Mouse (Mus musculus) intestine, embryonic 15.5 days (tissue): ENCODE measurements around the gene Bicra. TPM values are rescaled to one million over a fixed set of nuclear protein-coding genes. Genes with fewer than 3 reads are reported as not detected.

Experiments used
- ATAC-seq: fragments of 200-750 bp; cut with Nextera tagmentation; 2 replicates; pipeline ENCODE4 v1.8.0; 2017; ENCODE audit warnings: moderate TSS enrichment, moderate library complexity
- H3K27ac ChIP-seq: fragments of 300-500 bp; sonication (generic); 2 replicates; pipeline ENCODE4 v1.5.1; 2015; ENCODE audit warnings: mild to moderate bottlenecking, inconsistent platforms
- H3K27me3 ChIP-seq: fragments of 300-500 bp; sonication (generic); replicated peaks from 2 replicates; pipeline ENCODE4 v1.6.1; 2015; ENCODE audit warnings: inconsistent platforms
- H3K36me3 ChIP-seq: fragments of 300-500 bp; sonication (generic); 2 replicates; pipeline ENCODE4 v1.6.1; 2015; ENCODE audit warnings: inconsistent platforms
- H3K4me1 ChIP-seq: fragments of 300-500 bp; sonication (generic); replicated peaks from 2 replicates; pipeline ENCODE4 v1.6.1; 2015; ENCODE audit warnings: inconsistent platforms
- H3K4me2 ChIP-seq: fragments of 300-500 bp; sonication (generic); replicated peaks from 2 replicates; pipeline ENCODE4 v1.6.1; 2015; ENCODE audit warnings: mild to moderate bottlenecking, inconsistent platforms
- H3K4me3 ChIP-seq: fragments of 300-500 bp; sonication (generic); replicated peaks from 2 replicates; pipeline ENCODE4 v1.5.1; 2015; ENCODE audit warnings: inconsistent platforms
- H3K9ac ChIP-seq: fragments of 300-500 bp; sonication (generic); 2 replicates; pipeline ENCODE4 v1.6.1; 2015; ENCODE audit warnings: inconsistent platforms
- H3K9me3 ChIP-seq: fragments of 300-500 bp; sonication (generic); 2 replicates; pipeline ENCODE4 v1.6.1; 2016; ENCODE audit warnings: inconsistent platforms
- WGBS: fragments of 180-500 bp; shearing (Covaris S2); methylation state at CpG from one replicate; pipeline ENCODE4 v1.1.7; 2015; 5-methylcytosine and 5-hydroxymethylcytosine counted together
- polyA plus RNA-seq: library from polyadenylated mRNA; unstranded; fragments of >200 nt; fragmentation: Nextera tagmentation; extraction: Ambion mirVana; gene quantifications from 2 replicates; pipeline ENCODE4 v1.2.1, GENCODE M21; 2015

Bicra gene
- polyA plus RNA-seq, 1 experiment from 2014 or later: 4.9 TPM

DNA sequence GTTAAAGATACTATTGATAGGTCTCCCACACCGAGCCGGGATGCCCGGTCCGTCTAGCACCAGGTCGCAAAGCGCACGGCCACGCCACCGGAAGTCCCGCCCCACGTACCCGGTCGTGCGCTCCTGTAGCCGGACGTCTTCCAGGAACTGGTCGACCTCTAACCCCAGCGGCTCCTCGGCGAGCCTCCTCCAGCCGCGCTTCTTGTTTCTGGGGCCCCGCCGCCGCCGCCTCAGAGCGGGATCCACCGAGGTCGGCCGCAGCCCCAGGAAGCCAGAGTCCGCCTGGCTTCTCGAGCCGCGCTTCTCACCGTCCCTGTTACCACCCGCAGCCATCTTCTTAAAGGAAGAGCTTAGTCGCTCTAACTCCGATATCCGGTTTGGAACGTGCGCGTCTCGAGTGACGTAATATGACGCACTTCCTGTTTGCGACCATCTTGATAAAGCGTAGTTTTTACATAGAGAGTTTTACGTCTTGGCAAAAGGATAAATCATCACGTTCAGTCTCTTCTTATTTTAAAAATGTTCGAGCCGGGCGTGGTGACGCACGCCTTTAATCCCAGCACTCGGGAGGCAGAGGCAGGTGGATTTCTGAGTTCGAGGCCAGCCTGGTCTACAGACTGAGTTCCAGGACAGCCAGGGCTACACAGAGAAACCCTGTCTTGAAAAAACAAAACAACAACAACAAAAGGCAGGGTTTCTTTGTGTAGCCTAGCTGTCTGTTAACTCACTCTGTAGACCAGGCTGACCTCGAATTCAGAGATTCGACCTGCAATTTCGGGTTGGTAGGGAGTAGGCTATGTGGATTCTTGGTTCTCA lies 101.8 kb downstream of the Bicra start, which contains the start of gene Nop53:
Gene Nop53 (minus strand): TSS at position 354 of the 816 bp plus-strand sequence.
- Histone ChIP-seq H3K27me3 (no peaks in the 10 kb centered on the region), H3K9me3 (no peaks in the 10 kb centered on the region), H3K4me2 (peak within 1 kb of the TSS; percentile 71), H3K36me3 (peaks cover 31% of the 10 kb centered on the region), H3K4me1 (peaks cover 19% of the 10 kb centered on the region), H3K27ac (peak within 1 kb of the TSS; percentile 95), H3K9ac (peak within 1 kb of the TSS; percentile 71), H3K4me3 (peak within 1 kb of the TSS; percentile 68)
- ATAC-seq: peak; percentile 94
- WGBS: 2% methylated on average over 59 of the region's 59 CpGs

GRCm38 (mm10) chr7:15945211-15945610 lies 102.5 kb downstream of the Bicra start:
- ATAC-seq: no peak
- Histone ChIP-seq H3K4me3 (peak overlapping the region; percentile 68), H3K4me2 (peak overlapping the region; percentile 71), H3K9ac (peak overlapping the region; percentile 71), H3K27me3 (no peaks in the 10 kb centered on the region), H3K4me1 (peaks cover 19% of the 10 kb centered on the region), H3K27ac (no peak overlapping the region; the same call in 1 of the 2 replicates), H3K36me3 (peaks cover 33% of the 10 kb centered on the region), H3K9me3 (no peaks in the 10 kb centered on the region)
- 5% methylated on average over 8 of the region's 8 CpGs for WGBS

DNA sequence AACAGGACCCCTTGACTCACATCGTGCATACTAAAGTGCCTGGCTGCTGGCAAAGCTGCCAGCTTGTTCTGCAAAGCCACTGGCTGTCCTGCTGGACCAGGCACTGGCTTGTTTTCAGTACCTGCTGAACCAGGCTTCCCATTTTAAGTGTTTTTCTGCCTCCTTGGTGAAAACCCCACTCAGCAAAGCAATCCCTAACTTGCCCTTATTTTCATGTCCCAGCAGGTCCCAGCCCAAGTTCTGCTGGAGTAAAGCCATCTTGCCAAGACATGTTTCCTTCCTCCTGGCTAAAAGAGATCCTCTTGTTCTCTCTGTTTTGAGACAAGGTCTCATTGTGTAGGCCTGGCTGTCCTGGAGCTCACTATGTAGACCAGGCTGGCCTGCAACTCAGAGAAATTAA lies 103.4 kb downstream of the Bicra start:
- H3K4me2 ChIP-seq: 0 out of 2 replicates have a peak overlapping the region, but pooled peaks have one; percentile 71
- H3K9ac ChIP-seq: 0 out of 2 replicates have a peak overlapping the region, but pooled peaks have one; percentile 71
- H3K36me3 ChIP-seq: peaks cover 41% of the 10 kb centered on the region
- no peak overlapping the region for H3K27ac ChIP-seq
- ATAC-seq: no peak
- H3K4me1 ChIP-seq: peaks cover 19% of the 10 kb centered on the region
- no peaks in the 10 kb centered on the region for H3K9me3 ChIP-seq
- no peak overlapping the region for H3K4me3 ChIP-seq
- WGBS: 89% methylated on average over 1 of the region's 1 CpGs
- H3K27me3 ChIP-seq: no peaks in the 10 kb centered on the region

DNA sequence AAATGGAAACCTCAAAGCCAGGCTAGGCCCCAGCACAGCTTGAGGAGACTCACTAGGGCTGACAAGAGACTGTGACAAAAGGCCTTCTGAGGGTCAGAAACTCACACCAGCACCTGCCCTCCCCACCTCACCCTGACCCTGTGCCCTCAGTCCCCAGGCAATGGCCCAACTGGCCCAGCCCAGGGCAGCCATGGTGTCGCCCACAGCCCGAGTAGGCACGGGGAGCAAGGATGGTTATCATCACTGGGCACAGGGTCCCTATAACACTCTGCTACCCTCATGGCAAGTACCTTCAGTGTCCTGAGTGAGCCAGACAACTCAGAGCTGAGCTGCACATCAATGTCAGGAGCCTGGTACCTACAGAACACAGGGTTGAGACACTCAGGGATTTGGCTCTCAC lies 109.1 kb downstream of the Bicra start:
- peaks cover 60% of the 10 kb centered on the region for H3K36me3 ChIP-seq
- H3K9me3 ChIP-seq: no peaks in the 10 kb centered on the region
- H3K27me3 ChIP-seq: no peaks in the 10 kb centered on the region
- H3K4me2 ChIP-seq: no peak overlapping the region
- no peak overlapping the region for H3K9ac ChIP-seq
- no peak overlapping the region for H3K4me3 ChIP-seq
- WGBS: 98% methylated on average over 3 of the region's 3 CpGs
- no peaks in the 10 kb centered on the region for H3K4me1 ChIP-seq
- no peak overlapping the region for H3K27ac ChIP-seq
- ATAC-seq: no peak

- no peaks in the 10 kb centered on the region for H3K27me3 ChIP-seq
- no peaks in the 10 kb centered on the region for H3K9me3 ChIP-seq
- peaks cover 51% of the 10 kb centered on the region for H3K36me3 ChIP-seq
- ATAC-seq: no peak
- no peaks in the 10 kb centered on the region for H3K4me1 ChIP-seq
- no peak overlapping the region for H3K27ac ChIP-seq
- H3K9ac ChIP-seq: no peak overlapping the region
- H3K4me3 ChIP-seq: no peak overlapping the region
- H3K4me2 ChIP-seq: no peak overlapping the region
- WGBS: 83% methylated on average over 5 of the region's 5 CpGs
These were observed 110.2 kb downstream of the Bicra start for GRCm38 (mm10) chr7:15937491-15937890.

DNA sequence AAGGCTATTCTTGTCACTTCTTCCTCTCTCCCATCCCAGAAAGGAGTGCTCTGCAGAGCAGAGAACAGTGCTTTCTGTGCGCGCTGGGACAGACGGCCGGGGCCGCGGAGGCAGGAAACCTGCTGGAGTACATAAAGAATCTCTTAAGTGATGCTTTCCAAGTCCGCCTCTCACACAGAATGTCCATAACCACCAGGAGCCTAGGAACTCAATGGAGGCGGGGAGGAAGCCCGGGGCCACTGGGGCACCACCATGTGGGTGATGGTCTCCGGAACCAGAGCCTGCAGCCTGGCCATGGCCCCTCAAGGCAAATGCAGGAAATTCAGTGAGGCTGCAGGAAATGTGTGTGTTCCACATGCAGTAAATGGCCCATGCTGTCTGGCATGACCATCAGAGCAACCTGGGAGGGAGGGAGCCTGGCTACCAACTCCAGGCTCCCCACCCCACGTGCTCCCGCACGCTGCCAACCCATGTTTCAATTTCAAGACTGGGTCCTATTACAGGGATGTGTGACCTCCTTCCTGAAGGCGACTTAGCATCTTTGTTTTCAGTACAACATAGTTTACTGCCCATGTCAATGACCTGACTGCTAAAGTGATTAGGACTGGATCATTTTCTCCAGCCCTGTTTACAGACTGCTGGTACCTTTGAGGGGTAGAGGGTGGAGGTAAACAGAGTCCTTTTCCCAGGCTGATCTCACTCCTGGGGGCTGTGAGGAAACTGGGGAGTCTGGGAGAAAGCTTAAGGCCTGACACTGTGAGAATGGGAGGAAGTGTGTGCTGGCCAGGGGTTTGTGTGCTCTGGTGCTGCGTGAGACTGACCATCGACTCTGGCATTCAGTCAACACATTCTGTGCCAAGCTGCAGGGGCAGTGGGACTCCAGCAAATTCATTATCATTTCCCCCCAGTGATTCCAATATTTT lies 114.0 kb downstream of the Bicra start:
- H3K9ac ChIP-seq: no peak overlapping the region
- 52% methylated on average over 16 of the region's 16 CpGs for WGBS
- ATAC-seq: no peak
- H3K27me3 ChIP-seq: no peaks in the 10 kb centered on the region
- H3K36me3 ChIP-seq: peaks cover 16% of the 10 kb centered on the region
- H3K4me2 ChIP-seq: no peak overlapping the region
- H3K4me3 ChIP-seq: no peak overlapping the region
- H3K9me3 ChIP-seq: no peaks in the 10 kb centered on the region
- H3K27ac ChIP-seq: peak overlapping the region; percentile 23; the same call in 1 of the 2 replicates
- H3K4me1 ChIP-seq: no peaks in the 10 kb centered on the region

- ATAC-seq: no peak
- Histone ChIP-seq H3K27me3 (no peaks in the 10 kb centered on the region), H3K9me3 (no peaks in the 10 kb centered on the region), H3K4me1 (no peaks in the 10 kb centered on the region), H3K4me2 (no peak overlapping the region), H3K27ac (no peak overlapping the region), H3K4me3 (no peak overlapping the region), H3K9ac (no peak overlapping the region), H3K36me3 (no peaks in the 10 kb centered on the region)
- 71% methylated on average over 3 of the region's 3 CpGs for WGBS
These were observed 116.1 kb downstream of the Bicra start for GRCm38 (mm10) chr7:15931635-15932034.

DNA sequence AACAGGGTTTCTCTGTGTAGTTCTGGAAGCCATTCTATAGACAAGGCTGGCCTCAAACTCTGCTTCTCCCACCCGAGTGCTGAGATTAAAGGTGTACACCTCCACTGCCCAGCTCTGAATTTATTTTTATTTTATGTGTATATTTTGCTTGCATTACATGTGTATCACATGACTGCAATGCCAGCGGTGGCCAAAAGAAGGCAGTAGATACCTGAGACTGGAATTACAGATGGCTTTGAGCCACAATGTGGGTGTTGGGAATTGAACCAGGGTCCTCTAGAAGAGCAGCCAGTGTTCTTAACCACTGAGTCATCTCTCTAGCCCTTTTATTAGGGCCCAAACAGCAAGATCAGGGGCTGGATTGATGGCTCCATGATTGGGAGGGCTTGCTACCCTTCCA lies 117.2 kb downstream of the Bicra start:
- no peaks in the 10 kb centered on the region for H3K36me3 ChIP-seq
- ATAC-seq: no peak

GRCm38 (mm10) chr7:15929910-15930309 lies 117.8 kb downstream of the Bicra start:
- no peaks in the 10 kb centered on the region for H3K4me1 ChIP-seq
- 27% methylated on average over 4 of the region's 4 CpGs for WGBS
- no peak overlapping the region for H3K4me3 ChIP-seq
- H3K27ac ChIP-seq: no peak overlapping the region
- H3K9ac ChIP-seq: no peak overlapping the region
- no peaks in the 10 kb centered on the region for H3K9me3 ChIP-seq
- H3K4me2 ChIP-seq: no peak overlapping the region
- no peaks in the 10 kb centered on the region for H3K36me3 ChIP-seq
- no peaks in the 10 kb centered on the region for H3K27me3 ChIP-seq
- peak; percentile 78 for ATAC-seq

More for the DNA sequence above, 117.2 kb downstream of the Bicra start:
- H3K27ac ChIP-seq: no peak overlapping the region
- no peak overlapping the region for H3K4me2 ChIP-seq
- no peaks in the 10 kb centered on the region for H3K27me3 ChIP-seq
- no peaks in the 10 kb centered on the region for H3K9me3 ChIP-seq
- H3K4me1 ChIP-seq: no peaks in the 10 kb centered on the region
- no peak overlapping the region for H3K9ac ChIP-seq
- WGBS: 65% methylated on average over 2 of the region's 2 CpGs
- no peak overlapping the region for H3K4me3 ChIP-seq

DNA sequence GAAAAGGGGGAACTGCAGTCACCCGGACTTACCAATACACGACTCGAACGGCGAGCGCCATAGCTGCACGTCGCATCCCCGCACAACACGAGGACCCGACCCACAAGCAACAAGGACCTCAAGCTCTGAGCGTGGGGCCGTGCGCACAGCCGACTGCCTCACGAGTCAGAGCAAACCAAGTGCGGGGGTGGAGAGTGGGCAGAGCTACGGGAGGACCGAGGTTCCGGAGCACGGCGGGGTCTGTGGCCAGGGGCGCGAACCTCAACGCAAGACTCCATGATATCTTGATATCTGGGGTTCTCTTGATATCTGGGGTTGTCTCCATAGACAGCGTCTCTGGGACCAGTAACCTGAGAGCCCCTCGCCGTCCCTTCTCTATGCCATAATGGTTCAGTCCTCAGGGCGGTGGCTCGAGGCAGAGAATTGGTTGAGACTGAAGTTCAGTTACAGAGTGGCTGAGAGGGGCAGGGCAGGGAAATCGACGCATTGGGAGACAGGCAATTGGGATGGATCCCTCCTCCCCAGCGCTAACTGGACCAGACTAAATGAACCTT lies 125.4 kb downstream of the Bicra start, which contains the start of gene Selenow:
Gene Selenow (minus strand): TSS at position 183 of the 554 bp plus-strand sequence.
- H3K27me3 ChIP-seq: no peaks in the 10 kb centered on the region
- WGBS: under 1% methylated on average over 33 of the region's 33 CpGs
- peak within 1 kb of the TSS; percentile 76 for H3K27ac ChIP-seq
- H3K4me3 ChIP-seq: peak within 1 kb of the TSS; percentile 75
- peaks cover 20% of the 10 kb centered on the region for H3K4me1 ChIP-seq
- peak within 1 kb of the TSS; percentile 81 for H3K4me2 ChIP-seq
- H3K9me3 ChIP-seq: no peaks in the 10 kb centered on the region
- peak; percentile 97 for ATAC-seq
- H3K9ac ChIP-seq: peak within 1 kb of the TSS; percentile 67
- H3K36me3 ChIP-seq: peaks cover 19% of the 10 kb centered on the region; the same call in 1 of the 2 replicates

DNA sequence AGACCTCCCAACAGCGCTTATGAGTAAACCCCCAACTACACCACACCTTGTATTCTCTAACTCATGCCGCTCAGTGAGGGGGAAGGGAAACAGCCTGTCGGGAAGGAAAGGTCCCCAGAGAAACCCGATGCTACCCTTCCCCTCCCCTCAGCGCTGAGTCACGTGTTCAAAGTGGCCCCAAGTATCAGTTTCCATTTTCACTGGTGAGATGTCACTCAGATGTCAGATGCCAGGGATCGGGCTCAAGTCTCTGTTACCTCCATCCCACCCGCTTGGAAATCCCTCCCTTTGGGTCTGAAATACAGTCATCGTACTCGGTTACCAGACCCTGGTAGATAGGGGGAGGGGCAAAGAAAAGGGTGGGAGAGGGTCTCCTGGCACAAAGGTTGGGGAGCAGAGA lies 125.9 kb downstream of the Bicra start:
- ATAC-seq: peak; percentile 67
- Histone ChIP-seq H3K27ac (peak overlapping the region; percentile 76), H3K27me3 (no peaks in the 10 kb centered on the region), H3K9ac (peak overlapping the region; percentile 67), H3K36me3 (peaks cover 19% of the 10 kb centered on the region; the same call in 1 of the 2 replicates), H3K4me2 (peak overlapping the region; percentile 81), H3K4me3 (peak overlapping the region; percentile 75), H3K9me3 (no peaks in the 10 kb centered on the region), H3K4me1 (peaks cover 20% of the 10 kb centered on the region)
- under 1% methylated on average over 10 of the region's 10 CpGs for WGBS
